ENCODE assay signal across 20 mouse cellular contexts in the genomic region with DNA sequence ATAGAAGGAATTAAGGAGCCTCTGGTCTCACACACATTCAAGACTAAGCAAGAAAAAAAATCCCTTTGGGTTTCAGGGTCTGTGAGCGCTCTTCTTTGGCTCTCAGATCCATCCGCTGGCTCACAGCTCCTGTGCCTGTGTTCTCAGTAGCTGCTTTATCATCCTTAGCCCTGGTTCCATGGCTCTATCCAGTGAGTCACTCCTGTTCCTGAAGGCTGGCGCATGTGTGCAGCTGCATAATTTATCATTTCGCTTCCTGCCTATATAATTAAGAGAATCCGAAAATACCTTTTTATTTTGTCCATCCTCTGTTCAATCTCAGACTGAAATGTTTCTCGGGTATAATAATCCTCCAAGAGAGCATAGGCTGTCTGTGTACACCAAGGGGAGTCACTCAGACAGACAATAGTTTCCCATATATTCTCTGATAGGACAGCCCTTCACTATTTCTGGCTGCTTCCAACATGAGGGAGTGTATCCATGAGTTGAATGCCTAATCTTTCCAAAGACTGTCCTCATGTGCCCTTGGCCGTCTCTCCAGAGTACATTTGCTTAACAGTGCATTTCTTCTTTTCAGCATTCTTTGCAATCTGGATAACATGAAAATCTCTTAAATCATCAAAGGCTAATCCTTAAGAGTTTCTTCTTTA. TPM values are rescaled to one million over a fixed set of nuclear protein-coding genes. Genes with fewer than 3 reads are reported as not detected.
DNase-seq lines count a peak whose midpoint lies in the region; ATAC-seq lines count a peak whose summit lies in the region.
"Had no signal": no experiment of that assay in that cellular context is flagged by ENCODE, and none has a peak within 500 bp of the region (broad histone marks: within the 10 kb centered on the region; RNA-seq: fewer than 3 reads in every experiment).

No protein-coding gene starts in this region.

- H3K9ac ChIP-seq in hindbrain, embryonic 13.5 days, result no peak overlapping the region
- H3K9ac ChIP-seq: hindbrain, embryonic 15.5 days had no signal

- H3K9me3 ChIP-seq in hindbrain, embryonic 13.5 days, result no peaks in the 10 kb centered on the region
- H3K9me3 ChIP-seq: hindbrain, embryonic 15.5 days had no signal

- H3K27ac ChIP-seq in hindbrain, embryonic 13.5 days, result no peak overlapping the region
- H3K27ac ChIP-seq: hindbrain, embryonic 15.5 days had no signal

- no peak overlapping the region for H3K4me2 ChIP-seq in hindbrain, embryonic 13.5 days
- H3K4me2 ChIP-seq: hindbrain, embryonic 15.5 days had no signal

- H3K27me3 ChIP-seq in hindbrain, embryonic 13.5 days, result no peaks in the 10 kb centered on the region
- H3K27me3 ChIP-seq: hindbrain, embryonic 15.5 days had no signal

- ATAC-seq in hindbrain, embryonic 13.5 days (ENCODE audit: low FRiP score), result no peak
- ATAC-seq: forebrain, embryonic 14.5 days had no signal

- no peaks in the 10 kb centered on the region for H3K4me1 ChIP-seq in hindbrain, embryonic 13.5 days (replicated peaks)
- H3K4me1 ChIP-seq: hindbrain, embryonic 15.5 days had no signal

- no peak overlapping the region for H3K4me3 ChIP-seq in hindbrain, embryonic 13.5 days
- H3K4me3 ChIP-seq: hindbrain, embryonic 15.5 days had no signal

- WGBS in hindbrain, embryonic 13.5 days, result 82% methylated on average over 7 of the region's 7 CpGs

- no peaks in the 10 kb centered on the region for H3K36me3 ChIP-seq in hindbrain, embryonic 13.5 days
- H3K36me3 ChIP-seq: hindbrain, embryonic 15.5 days had no signal

- intact Hi-C loops in heart, postnatal 10 days (cut with DNase I), result no loop called here
- intact Hi-C loops in heart, postnatal 25 days (cut with DNase I), result no loop called here
- intact Hi-C loops in left cerebral cortex, postnatal 14 days (cut with DNase I), result no loop called here

- peak; percentile 40 to 42 for DNase-seq in heart, postnatal 10 days
- no peak for DNase-seq in heart, postnatal 25 days (ENCODE audit: low spot score)
- peak; percentile 58 for DNase-seq in right cerebral cortex, adult 18-20 months
- DNase-seq in right cerebral cortex, postnatal 4 days, result no peak
- DNase-seq in left cerebral cortex, postnatal 14 days (ENCODE audit: low spot score in 2 of 2), result peak; percentile 46 to 68
- DNase-seq in retina, postnatal 1 day, result no peak
- no peak for DNase-seq in adrenal gland, postnatal 36 days
- DNase-seq: B cell, adult 2 months; cerebellum, adult 11-12 months; kidney, adult 11 months; liver; lung, adult 2 months; thymus, postnatal 25 days had no signal

RNA-seq across cellular contexts. Expression of a gene that starts 52.3 kb away (rescaled TPM):
- total RNA-seq in heart, postnatal 10 days (2021), result 100 to 1,000 TPM; 229 to 246 TPM
- total RNA-seq in heart, postnatal 25 days (2021), result 100 to 1,000 TPM; 116 to 125 TPM
- total RNA-seq in left cerebral cortex, postnatal 14 days (2021), result under 1 TPM; 0.57 to 0.72 TPM
- 10 to 100 TPM; 28.6 to 56.9 TPM for total RNA-seq in adrenal gland, postnatal 36 days (2021)
- polyA plus RNA-seq in hindbrain, embryonic 13.5 days (2015; fragmentation: Nextera tagmentation; extraction: Ambion mirVana), result 0.25 and 0.40 TPM in 2 replicates
- total RNA-seq: ES-E14; megakaryocyte progenitor cell, adult 5-6 weeks; monocyte, adult 5-6 weeks had no signal
- polyA plus RNA-seq: forebrain, embryonic 14.5 days; neural tube, embryonic 14.5 days had no signal

Comparison
In these comparisons a context has a peak if more than half of its experiments do, and no peak if none do; other contexts are left out.
1. DNase-seq: peak in heart, postnatal 10 days (2 of 2), right cerebral cortex, adult 18-20 months (single experiment) and left cerebral cortex, postnatal 14 days (2 of 2); none in heart, postnatal 25 days (single experiment), right cerebral cortex, postnatal 4 days (single experiment), retina, postnatal 1 day (single experiment) and adrenal gland, postnatal 36 days (0 of 2).
2. RNA of a gene that starts 52.3 kb away (total RNA-seq): 229 to 246 TPM in heart, postnatal 10 days, 116 to 125 TPM in heart, postnatal 25 days and 28.6 to 56.9 TPM in adrenal gland, postnatal 36 days; 0.57 to 0.72 TPM in left cerebral cortex, postnatal 14 days; every median in the first group is over 10 times any median in the second.